7 mouse cellular contexts compared by ENCODE assay signal in the genomic region with DNA sequence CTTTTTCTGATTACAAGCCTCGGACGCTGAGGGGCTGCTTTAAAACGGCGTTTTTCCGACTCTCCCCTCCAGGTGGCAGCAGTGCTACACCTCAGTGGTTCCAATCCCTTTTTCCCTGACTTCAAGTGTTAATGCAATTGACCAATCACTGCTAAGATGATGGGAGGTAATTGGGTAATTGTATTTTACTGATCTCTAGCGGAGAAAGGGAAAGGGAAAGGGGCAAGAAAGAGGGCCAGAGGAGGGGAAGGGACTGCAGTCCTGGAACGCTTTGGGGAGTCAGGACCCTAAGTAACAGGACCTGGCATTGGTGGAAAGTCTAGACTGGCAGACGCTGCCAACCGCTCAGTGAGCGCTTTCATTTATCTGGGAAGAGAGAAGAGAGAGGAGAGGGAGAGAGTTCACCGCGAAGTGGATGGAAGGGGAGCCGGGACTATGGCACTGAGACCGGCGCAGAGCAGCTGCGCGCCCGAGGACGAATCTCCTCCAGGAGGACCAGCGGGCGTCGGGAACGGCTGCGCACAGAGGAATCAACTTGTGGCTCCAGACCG.
DNase-seq lines count a peak whose midpoint lies in the region; ATAC-seq lines count a peak whose summit lies in the region.

No protein-coding gene starts in this region.

- no peaks in the 10 kb centered on the region for H3K9me3 ChIP-seq in midbrain, embryonic 11.5 days (ENCODE audit: control insufficient read depth, low read length)

- WGBS in midbrain, embryonic 11.5 days = under 1% methylated on average over 25 of the region's 25 CpGs

- intact Hi-C loops in left cerebral cortex, postnatal 4 days (cut with DNase I) = loop anchor here (5.0 to 10.0 kb wide), 2 partner anchors 884 to 1132 kb away; no protein-coding TSS in a partner anchor

- peak overlapping the region; percentile 44 for H3K4me3 ChIP-seq in midbrain, embryonic 11.5 days (ENCODE audit: low read depth, low read length)

- peak overlapping the region; percentile 68 for H3K27ac ChIP-seq in midbrain, embryonic 11.5 days (ENCODE audit: low read depth, low read length)

- H3K9ac ChIP-seq in midbrain, embryonic 11.5 days (ENCODE audit: low read length) = peak overlapping the region; percentile 53

- peak overlapping the region; percentile 55 for H3K4me2 ChIP-seq in midbrain, embryonic 11.5 days

- H3K4me1 ChIP-seq in midbrain, embryonic 11.5 days (ENCODE audit: control insufficient read depth, insufficient read depth, low read length) = no peaks in the 10 kb centered on the region; the same call in 1 of the 2 replicates

- H3K36me3 ChIP-seq in midbrain, embryonic 11.5 days (ENCODE audit: control insufficient read depth, insufficient read depth, low read length) = no peaks in the 10 kb centered on the region
- no peaks in the 10 kb centered on the region for H3K36me3 ChIP-seq in splenic B cell, adult 2 months (ENCODE audit: control insufficient read depth, insufficient read depth, low read length, poor library complexity, severe bottlenecking)

- peak; percentile 79 for DNase-seq in adrenal gland, postnatal 36 days
- peak; percentile 81 for DNase-seq in embryo, embryonic 9.5 days (ENCODE audit: extremely low spot score)
- DNase-seq in heart, adult 11 months = peak; percentile 96
- DNase-seq in kidney, adult 11 months = peak; percentile 53
- peak; percentile 89 for DNase-seq in left cerebral cortex, postnatal 4 days
- DNase-seq in midbrain, embryonic 11.5 days (ENCODE audit: low spot score, missing footprints) = peak; percentile 99
- DNase-seq in splenic B cell, adult 2 months (ENCODE audit: low read depth, low spot score) = peak; percentile 12

- no peaks in the 10 kb centered on the region for H3K27me3 ChIP-seq in midbrain, embryonic 11.5 days (ENCODE audit: control insufficient read depth, insufficient read depth, low read length)
- no peaks in the 10 kb centered on the region for H3K27me3 ChIP-seq in splenic B cell, adult 2 months (ENCODE audit: control insufficient read depth, insufficient read depth, low read length, poor library complexity, severe bottlenecking)

- peak; percentile 92 for ATAC-seq in midbrain, embryonic 11.5 days (ENCODE audit: low FRiP score)

Comparison
In these comparisons a context has a peak if more than half of its experiments do, and no peak if none do; other contexts are left out.
1. Peak in every context shown above with its lines: DNase-seq, ATAC-seq, H3K4me3 ChIP-seq and H3K27ac ChIP-seq.
2. DNase-seq: peak in every context shown above with its lines; median percentile 99 in midbrain, embryonic 11.5 days; 96 in heart, adult 11 months; 89 in left cerebral cortex, postnatal 4 days; 81 in embryo, embryonic 9.5 days; 79 in adrenal gland, postnatal 36 days; 53 in kidney, adult 11 months; 12 in splenic B cell, adult 2 months.